Mouse (Mus musculus): ENCODE data around the gene Dcpp1.

Dcpp1 gene

GRCm38 (mm10) chr17:23925090-23925493 is 44.4 kb downstream of the Dcpp1 start:
- peak; percentile 69 for DNase-seq (ENCODE audit: low spot score)

GRCm38 (mm10) chr17:23931157-23931556 is 50.5 kb downstream of the Dcpp1 start:
- DNase-seq (ENCODE audit: low spot score) = no peak

Measured in testis, postnatal 14 days (tissue).